Mouse (Mus musculus): ENCODE measurements at regions not wholly inside any gene's neighbourhood (a gene's known extent, or its start where the extent isn't known, plus 50 kb on each side); places are given as distances from the start of the nearest gene placed in this dataset.

DNA sequence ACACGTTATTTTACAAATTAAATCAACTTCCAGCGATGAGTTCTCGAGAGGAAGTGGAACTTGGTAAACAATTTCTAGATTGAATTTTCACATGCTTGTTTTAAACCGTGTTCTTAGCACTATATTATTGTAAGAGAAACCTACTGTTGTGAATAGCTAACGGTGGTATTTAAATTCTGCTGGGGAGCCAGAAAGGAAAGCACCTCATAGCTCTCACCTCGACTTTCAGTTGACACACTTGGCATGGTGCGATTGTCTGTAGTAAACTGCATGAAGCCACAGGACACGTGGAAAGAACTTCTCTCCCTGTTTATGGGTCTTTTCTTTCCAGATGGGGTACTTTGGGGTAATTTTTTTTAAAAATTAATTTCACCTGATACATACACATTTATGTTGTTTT lies 353.8 kb downstream of the Foxo1 start:
- no peak for ATAC-seq (replicated peaks; ENCODE audit: low read depth, poor library complexity, severe bottlenecking)

DNA sequence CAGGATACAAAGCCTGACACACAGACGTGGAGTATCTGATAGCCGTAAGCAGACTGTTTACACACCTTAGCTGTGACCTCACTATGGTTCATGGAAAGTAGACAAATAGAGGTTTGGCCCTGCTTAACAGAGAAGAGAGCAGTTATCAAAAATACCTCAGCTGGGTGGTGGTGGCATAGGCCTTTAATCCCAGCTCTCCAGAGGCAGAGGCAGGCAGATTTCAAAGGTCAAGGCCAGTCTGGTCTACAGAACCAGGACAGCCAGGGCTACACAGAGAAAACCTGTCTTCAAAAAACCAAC lies 350.7 kb downstream of the Foxo1 start:
- no peak for ATAC-seq (replicated peaks; ENCODE audit: low read depth, poor library complexity, severe bottlenecking)

DNA sequence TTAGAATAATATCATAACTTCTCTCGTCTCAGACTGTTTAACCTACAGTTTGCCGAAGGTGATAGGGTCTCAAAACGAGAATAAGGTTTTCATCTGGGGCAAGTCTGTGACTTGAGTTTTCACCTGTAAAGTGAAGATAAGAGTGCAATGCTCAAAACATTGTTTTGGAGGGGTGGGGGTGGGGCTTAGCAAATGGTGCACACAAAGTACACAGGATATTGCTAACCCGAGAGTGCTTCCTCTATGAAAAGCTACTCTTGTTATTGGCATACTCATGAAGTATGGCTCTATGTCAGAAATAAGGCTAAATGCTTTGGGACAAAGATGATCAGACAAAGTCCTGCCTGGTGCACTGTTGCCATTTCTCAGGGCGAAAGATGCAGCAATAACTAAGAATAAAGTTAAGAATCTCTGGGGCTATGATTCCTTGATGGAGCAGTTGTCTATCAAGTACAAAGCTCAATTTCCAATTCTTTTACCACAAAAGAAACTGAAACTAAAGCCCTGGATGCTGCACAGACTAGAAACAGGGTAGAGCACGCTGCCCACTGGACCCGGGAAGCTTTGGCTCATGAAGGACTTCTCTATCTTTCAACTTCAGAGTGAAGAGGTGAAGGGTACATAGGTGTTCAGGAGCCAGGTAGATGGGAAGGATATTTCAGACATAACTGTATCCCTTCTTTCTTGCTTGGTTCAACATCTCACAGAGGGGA lies 350.2 kb downstream of the Foxo1 start:
- peak; percentile 39; the same call in 1 of the 2 replicates for ATAC-seq (replicated peaks; ENCODE audit: low read depth, poor library complexity, severe bottlenecking)

DNA sequence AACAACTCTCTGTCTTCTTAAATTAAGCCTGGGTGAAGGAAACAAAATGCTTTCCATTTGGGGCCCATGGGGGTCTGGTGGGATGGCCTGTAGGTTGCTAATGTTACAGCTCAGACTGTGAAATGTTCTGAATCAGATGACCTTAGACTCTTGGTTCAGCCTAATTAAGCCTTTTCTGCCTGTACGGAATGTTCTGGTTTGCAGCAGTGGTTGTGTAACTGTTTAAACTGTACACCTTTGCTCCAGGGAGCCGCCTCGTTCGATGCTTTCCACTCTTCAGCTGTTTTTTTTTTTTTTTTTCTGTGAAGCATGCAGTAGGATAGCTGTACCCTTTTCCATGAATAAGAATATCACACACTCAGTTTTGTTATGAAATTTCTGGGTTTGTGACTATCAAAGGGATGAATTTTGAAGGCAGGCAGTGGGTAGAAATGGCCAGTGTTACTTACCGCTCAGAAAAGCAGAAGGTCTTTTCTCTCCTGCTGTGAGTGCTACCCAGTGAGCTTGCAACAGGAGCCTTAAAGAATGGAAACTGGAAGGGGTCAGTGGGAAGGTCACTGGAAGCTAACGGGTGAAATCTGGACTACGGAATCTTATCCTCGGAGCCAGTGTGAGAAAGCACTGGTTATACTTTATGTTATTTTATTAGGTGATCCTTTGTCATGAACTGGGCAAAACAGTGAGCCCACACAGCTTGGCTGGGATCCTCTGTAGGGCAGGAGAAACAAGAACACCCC lies 349.4 kb downstream of the Foxo1 start:
- ATAC-seq (replicated peaks; ENCODE audit: low read depth, poor library complexity, severe bottlenecking) = no peak

DNA sequence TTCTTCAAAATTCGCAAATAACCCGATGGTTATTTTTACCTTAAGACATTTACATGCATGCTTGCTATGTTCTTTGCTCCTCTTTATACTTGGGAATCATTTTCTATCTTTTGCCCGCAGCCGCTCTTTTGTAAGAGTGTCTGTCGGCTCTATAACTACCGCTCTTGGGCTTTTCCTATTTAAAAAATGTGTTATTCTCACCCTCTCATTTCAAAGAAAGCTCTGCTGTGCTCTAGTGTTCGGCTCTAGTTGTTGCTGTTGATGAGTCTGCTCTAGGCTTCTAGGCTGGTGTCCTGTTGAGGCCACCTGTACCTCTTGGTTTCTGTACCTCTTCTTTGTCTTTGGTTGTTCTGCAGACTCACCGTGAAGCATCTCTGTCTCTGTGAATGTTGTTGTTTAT lies 343.7 kb downstream of the Foxo1 start:
- ATAC-seq (replicated peaks; ENCODE audit: low read depth, poor library complexity, severe bottlenecking) = no peak

DNA sequence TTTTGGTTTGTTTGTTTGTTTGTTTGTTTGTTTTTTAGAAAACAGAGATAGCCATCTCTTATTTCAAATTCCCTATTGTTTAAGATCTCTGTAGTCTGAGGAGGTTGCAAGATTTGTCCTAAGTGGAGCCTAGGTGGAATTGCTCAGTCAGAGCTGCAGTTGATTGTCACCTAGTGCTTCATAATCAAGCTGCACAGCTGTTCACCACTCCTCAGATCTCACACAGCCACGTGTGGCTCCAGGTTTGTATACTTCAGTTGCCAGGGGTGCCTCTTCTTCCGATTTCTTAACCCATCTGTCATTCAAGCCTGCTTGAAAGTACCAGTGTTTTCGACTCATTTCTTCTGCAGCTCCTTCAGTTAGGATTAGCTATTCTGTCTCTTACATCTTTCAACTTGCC lies 342.3 kb downstream of the Foxo1 start:
- no peak for ATAC-seq (replicated peaks; ENCODE audit: low read depth, poor library complexity, severe bottlenecking)

DNA sequence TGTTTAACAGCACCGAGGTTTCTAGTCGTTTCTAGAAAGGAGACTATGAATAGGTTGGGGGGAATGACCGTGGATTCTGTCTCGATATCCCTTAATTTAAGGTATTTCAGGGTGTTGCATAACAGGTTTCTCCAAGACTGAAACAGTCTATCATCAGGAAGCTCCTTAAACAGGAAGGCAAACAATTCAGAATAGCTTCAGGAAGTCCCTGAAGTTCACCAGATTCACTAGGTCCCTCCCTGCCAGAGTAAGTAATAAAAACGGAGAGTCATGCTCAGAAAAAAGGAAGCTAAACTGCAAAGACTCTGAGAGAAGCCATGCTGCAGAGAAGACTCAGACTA lies 339.9 kb downstream of the Foxo1 start:
- ATAC-seq (replicated peaks; ENCODE audit: low read depth, poor library complexity, severe bottlenecking) = no peak

DNA sequence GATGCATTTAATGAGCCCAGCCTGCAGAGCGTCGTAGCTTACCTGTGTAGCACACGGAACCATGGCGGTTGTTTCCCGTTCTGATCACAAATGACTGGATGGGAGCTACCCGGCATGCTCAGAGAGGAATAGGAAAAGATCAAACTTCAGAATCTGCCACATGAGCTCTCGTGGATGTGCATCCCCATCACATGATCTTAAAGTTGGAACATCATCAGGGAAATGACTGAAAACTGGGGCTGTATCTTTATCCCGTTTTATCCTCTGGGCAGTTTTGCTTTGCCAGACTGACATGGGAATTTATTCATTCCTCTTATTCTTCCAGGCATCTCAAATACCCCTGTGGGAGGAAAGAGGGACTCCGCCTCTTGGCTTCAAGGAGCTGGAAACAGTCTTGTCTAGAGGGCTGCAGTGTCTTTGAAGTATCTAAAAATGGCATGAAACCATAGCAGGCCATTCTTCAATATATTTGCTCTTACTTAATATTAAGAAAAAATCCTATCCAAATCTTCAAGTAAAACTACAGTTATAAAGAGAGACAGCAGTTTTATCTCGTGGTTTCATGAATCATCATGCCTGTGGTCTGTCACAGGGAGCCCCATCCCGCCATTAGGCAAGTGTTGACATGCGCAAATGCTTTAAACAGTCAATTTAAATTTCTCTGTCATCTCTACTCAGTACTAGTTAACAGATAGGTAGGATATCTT lies 339.4 kb downstream of the Foxo1 start:
- ATAC-seq (replicated peaks; ENCODE audit: low read depth, poor library complexity, severe bottlenecking) = peak; percentile 71

DNA sequence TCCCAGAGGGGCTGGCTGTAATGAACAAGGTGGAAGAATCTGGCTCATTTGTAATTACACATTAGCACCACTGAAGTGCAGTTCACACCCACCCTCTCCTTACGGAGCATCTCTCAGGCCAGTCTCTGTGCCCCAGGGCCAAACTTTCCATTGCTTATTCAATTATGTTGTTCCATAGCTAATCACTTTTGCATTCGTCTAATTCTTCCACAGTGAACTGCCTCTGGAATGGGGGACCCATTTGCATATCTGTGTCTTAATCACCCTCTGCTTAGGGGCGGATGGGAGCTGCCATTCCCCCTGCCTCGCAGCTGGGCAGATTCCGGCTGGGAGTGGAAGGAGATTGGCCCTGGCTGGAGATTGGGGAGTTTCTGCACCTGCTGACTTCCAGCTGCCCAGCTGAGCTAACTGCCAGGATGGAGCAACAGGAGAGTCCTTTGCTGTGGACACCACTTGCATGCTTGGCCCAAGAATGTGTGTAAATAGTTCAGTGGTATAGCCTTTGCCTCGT lies 337.2 kb downstream of the Foxo1 start:
- no peak for ATAC-seq (replicated peaks; ENCODE audit: low read depth, poor library complexity, severe bottlenecking)

DNA sequence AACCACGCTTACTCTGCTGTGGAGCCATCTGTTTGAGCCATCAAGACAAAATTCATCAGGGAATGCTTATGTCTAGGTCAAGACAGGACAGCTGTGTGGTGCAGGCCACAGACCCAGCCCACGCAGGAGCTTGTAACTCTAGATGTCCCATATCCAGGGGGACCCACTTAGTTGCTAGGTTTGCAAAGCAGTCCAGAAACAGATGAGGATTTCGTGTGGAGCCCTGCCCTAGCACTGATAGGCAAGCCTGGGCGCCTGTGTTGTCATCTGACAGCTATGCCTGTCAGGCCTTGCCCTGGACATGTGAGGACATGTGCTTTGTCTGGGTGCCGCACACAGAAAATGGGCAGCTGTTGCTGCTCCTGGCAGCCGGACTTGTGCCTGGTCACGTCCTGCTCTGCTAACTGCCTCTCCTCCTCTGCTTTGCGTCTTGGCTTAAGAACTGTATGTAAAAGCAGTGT lies 335.1 kb downstream of the Foxo1 start:
- no peak for ATAC-seq (replicated peaks; ENCODE audit: low read depth, poor library complexity, severe bottlenecking)

DNA sequence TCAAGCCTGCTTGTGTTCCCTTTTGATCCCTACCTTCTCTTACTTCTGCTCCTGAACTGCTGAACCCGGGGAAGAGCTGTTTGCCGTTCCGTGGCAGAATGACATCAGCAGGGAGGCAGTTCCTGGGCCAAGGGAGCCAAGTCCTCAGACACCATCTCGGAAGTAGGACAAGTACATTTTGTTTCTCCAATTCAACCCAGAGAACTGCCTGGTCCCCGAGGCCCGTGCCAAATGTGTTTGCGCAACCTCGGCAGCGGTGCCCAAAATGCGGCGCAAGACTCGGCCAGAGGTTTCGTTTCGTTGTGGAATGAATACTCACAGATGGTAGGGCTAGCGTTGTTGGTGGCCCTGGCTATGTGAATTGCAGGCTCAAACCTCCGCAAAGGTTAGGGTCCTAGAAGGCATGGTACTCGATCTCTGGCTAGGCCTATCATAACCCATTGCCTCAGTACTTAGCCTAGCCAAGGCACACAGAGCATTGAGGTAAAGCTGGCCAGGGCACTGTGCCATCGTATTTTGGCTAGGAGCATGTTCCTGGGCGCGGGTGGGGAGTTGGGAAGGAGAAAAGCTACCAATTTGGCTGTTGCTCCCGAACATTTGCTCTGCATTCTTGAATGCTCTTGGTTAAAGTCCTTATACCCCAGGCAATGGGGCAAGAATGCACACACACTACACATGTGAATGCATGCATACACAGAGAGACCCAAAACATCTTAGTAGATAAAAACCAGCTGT lies 333.0 kb downstream of the Foxo1 start:
- ATAC-seq (replicated peaks; ENCODE audit: low read depth, poor library complexity, severe bottlenecking) = no peak

DNA sequence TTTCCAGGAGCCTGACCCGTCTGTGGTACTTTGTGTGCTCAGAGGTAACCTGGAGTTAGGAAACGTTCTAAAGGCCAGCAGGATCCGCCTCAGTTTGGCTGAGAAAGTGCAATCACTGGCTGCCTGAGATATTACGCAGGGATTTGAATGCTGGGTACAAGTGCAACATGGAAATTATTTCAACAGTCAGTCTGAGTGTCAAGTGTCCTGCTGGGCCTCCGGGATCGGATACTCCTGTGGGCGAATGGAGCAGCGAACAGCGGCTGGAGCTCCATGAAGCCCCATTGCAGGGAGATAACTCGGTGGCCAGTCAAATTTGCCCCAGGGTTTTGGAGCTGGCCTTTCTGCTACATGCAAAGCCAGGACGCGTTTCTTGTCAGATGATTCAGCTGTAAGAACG lies 332.4 kb downstream of the Foxo1 start:
- ATAC-seq (replicated peaks; ENCODE audit: low read depth, poor library complexity, severe bottlenecking) = no peak

DNA sequence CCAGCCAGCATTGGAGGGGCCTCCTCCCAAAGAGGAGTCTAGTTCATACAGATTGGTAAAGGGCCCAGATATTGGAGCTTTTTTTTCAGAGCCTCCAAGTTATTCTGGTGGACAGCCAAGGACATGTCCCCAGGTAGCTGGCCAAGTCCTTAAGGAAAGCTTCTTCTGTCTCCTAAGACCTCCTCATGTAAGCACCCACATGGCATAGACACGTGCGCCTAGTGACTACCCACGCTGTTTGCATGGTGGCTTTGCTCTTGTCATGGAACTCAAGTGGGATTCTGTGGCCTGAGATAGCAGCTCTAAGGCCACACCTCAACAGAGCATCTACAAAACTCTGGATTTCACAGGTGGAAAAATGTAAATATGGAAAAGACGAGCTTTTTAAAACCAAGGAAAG lies 332.0 kb downstream of the Foxo1 start:
- no peak for ATAC-seq (replicated peaks; ENCODE audit: low read depth, poor library complexity, severe bottlenecking)

DNA sequence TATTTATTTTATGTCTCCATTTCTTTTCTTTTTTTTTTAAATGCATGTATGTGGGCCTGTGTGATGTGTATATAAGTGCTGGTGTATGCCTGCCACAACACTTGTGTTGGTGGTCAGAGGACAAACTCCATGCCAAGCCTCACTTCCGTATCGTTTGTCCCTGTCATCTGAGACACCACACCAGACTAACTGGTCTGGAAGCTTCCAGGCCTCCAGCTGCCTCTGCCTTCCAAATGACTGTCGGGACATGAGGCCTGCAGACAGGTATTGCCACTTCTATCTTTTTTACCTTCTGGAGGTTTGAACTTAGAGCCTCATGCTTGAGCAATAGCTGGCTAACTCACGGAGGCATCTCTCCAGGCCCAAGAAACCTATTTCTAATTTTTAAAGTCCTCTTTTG lies 318.3 kb downstream of the Foxo1 start:
- ATAC-seq (replicated peaks; ENCODE audit: low read depth, poor library complexity, severe bottlenecking) = no peak

DNA sequence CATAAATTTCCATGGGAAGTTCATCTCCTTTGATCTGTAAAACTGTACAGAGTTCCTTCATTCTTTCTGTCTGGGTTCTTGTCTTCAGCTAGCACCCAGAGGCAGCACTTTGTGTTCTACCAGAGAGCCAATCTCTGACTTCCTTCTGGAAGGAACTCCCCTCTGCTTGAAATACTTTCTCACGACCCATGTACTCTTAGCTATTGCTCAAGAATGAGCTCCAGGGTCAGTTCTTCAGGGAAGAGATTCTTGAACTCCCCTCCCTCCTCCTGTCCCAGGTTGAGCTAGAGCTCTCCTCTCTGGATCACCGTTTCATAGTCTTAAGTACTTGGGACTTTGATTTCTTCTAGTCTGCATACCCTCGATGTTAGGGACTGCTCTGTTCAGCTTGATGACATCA lies 311.8 kb downstream of the Foxo1 start:
- ATAC-seq (replicated peaks; ENCODE audit: low read depth, poor library complexity, severe bottlenecking) = no peak

DNA sequence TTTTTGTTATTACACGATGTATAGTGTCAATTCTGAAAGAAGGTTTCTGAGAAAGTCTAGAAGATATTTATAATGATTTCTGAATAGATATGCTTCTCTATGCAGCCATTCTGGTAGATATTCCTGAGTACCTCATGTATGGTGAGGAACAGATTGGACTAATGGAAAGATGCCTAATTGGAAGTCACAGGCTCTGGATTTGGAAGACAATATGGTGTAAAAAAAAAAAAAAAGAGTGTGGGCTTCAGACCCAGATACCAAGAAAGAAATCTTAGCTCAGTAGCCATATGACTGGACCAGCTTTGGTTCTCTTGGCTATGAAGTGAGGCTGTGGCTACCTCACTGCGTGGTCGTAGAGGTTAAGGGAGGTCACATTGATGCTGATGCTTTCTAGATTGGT lies 311.0 kb downstream of the Foxo1 start:
- ATAC-seq (replicated peaks; ENCODE audit: low read depth, poor library complexity, severe bottlenecking) = no peak

DNA sequence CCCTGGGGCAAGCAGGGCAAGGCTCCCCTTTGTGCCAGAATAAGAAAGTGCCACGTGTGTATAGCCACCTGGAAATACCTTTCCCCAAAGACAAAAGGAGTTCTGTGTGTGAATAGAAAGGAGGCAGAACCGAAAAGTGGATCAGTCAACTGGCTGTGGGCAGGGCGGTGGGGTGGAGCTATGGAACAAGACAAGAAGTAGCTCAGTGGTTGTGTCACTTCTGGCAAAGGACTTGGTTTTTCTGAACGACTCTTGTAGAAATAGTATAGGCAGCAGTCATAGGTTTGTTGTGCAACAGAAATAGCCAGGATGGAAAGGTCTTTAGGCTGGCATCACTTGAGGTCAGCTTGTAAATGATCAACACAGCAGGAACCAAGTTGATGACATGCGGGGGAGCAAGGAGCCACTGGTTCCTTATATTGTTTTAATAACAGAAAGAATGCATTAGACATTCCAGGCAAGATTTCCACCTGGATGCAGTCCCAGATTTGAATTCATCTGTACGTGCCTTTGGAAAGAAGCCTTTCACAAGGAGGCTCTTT lies 308.6 kb downstream of the Foxo1 start:
- no peak for ATAC-seq (replicated peaks; ENCODE audit: low read depth, poor library complexity, severe bottlenecking)

DNA sequence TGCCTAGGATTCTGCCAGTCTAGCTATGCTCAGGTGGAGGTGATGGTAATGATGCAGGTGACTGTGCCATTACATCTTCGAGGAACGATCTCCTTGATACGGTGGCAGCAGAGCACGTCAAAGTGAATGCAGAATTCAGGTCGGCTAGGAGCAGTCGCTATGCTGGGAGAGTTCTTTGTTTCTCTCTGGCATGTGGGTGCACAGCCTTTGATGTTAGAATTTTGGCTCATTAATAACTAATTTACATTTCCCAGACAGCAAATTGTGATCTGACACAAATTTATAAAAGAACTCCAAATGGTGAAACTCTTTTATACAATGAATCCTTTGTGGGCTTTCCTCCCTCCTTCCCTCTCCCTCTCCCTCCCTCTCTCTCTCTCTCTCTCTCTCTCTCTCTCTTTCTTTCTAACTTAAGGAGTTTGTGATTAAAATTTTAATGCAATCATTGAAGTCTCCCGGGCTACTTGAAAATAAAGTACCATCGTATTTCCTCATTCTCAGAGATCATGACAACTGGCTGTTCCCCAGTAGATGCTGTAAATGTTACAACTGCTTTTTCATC lies 307.2 kb downstream of the Foxo1 start:
- ATAC-seq (replicated peaks; ENCODE audit: low read depth, poor library complexity, severe bottlenecking) = no peak

DNA sequence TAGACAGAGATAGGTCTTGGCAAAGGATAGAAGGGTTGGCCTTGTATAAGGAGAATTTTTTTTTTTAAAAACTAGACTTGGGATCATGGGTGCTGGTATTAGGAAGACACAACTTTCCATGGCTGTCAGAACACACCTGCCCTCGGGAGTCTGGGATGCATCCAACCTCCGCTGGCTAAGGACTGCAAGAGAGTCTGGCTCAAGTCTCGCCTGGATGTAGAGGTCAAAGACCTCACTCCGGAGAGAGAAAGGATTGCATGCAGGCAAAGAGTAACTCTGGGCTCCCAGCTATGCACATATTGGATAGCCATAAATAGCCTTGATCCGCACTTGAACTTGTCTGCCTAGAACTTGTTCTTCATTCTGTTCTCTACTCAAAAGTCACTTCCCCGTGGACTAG lies 306.2 kb downstream of the Foxo1 start:
- no peak for ATAC-seq (replicated peaks; ENCODE audit: low read depth, poor library complexity, severe bottlenecking)

DNA sequence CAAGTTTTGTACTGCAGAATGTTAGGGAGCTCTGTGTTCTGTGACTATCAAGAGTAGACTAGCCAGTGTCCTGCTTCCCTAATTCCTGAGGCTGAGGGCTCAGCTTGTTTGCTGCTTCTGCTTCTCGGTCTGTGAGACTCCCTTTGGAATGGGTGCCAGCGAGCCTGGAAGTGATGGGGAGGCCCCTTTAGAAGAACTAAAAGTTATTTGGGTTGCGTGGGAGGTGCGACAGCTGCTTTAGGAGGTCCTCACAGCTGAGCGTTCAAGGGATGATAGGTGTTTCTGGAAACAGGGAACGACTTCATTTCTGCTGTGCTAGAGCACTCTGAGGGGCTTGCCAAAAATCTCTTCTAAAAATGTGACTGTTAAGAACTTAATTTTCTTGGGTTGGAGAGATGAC lies 305.7 kb downstream of the Foxo1 start:
- ATAC-seq (replicated peaks; ENCODE audit: low read depth, poor library complexity, severe bottlenecking) = no peak

All from common myeloid progenitor, adult 5-6 weeks (primary cell).